Mouse (Mus musculus): ENCODE measurements around the gene Rcsd1. TPM values are rescaled to one million over a fixed set of nuclear protein-coding genes. Genes with fewer than 3 reads are reported as not detected.

The Rcsd1 gene
- polyA plus RNA-seq, 1 experiment = 4.6 TPM

DNA sequence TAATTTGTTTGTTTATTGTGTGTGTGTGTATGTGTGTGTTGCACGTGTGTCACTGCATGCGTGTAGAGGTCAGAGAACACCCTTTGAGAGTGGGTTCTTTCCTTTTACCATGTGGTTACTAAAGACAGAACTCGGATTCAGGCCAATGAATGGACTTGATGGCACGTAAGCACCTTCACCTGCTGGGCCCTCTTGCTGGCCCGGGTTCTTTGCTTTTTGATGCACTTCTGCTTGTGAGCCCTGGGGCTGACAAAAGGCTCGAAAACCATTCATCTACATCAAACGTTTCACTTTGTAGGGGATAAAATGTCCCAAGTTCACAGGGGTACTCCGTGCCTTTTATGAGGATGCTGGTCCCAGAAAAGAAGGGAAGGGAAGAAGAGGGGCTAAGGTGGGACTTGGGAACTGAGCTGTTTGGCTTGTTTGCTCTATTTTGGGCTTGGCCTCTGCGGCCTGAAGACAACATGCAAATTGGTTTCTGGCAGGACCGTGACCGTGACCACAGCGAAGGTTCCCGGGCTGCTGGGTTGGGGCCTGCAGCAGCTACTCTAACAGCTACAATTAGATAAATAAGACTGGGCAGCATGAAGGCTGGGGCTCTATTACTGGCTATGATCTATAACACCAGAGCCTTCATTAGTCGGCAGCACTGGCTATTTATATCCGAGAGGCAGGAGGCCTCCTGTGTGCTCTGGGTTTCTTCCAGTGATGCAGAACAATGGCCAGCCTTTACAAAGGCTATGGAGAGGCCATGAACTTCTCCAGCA, 46.9 kb downstream of the Rcsd1 start:
- peaks cover 14% of the 10 kb centered on the region for H3K4me1 ChIP-seq (ENCODE audit: control insufficient read depth, insufficient read depth, low read length)
- H3K27me3 ChIP-seq (ENCODE audit: control insufficient read depth, insufficient read depth, low read length) = no peaks in the 10 kb centered on the region
- 0 out of 2 replicates have a peak overlapping the region, but pooled peaks have one; percentile 65 for H3K27ac ChIP-seq (ENCODE audit: insufficient read depth, low read length)
- 39% methylated on average over 15 of the region's 15 CpGs for WGBS
- TF ChIP-seq CTCF (IDR thresholded peaks at IDR 0.05; ENCODE audit: borderline replicate concordance, insufficient read depth, low read depth, low read length) (no peak), POLR2A (IDR thresholded peaks at IDR 0.05; ENCODE audit: borderline replicate concordance, insufficient read depth, low read length) (no peak)
- no peak overlapping the region for H3K4me3 ChIP-seq (replicated peaks; ENCODE audit: insufficient read depth, low read depth, low read length)
- peak; percentile 33 to 38 for DNase-seq

DNA sequence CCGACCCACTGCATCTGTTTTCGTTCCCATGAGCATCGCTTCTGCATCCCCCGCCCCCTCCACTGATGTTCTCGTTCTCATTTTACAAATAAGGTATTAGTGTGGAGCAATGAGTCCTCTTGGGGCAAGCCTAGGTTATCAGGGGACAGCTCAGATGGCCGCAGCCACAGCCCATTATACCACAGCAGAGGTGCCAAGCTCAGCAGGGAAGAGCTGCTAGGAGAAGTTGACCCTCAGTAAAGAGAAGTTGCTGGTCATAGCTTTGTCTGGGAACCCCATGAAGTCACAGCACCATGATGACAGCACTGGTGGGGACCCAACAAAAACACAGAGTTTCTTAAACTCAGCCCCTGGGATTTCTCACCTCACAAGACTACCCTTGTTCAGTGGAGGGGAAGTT, 47.8 kb downstream of the Rcsd1 start:
- TF ChIP-seq CTCF (IDR thresholded peaks at IDR 0.05; ENCODE audit: borderline replicate concordance, insufficient read depth, low read depth, low read length) (no peak), POLR2A (IDR thresholded peaks at IDR 0.05; ENCODE audit: borderline replicate concordance, insufficient read depth, low read length) (no peak)
- Histone ChIP-seq H3K4me3 (replicated peaks; ENCODE audit: insufficient read depth, low read depth, low read length) (no peak overlapping the region), H3K27me3 (ENCODE audit: control insufficient read depth, insufficient read depth, low read length) (no peaks in the 10 kb centered on the region), H3K4me1 (ENCODE audit: control insufficient read depth, insufficient read depth, low read length) (peaks cover 14% of the 10 kb centered on the region), H3K27ac (ENCODE audit: insufficient read depth, low read length) (no peak overlapping the region)
- no peak for DNase-seq
- 88% methylated on average over 6 of the region's 6 CpGs for WGBS

GRCm38 (mm10) chr1:165661191-165661590, 48.4 kb downstream of the Rcsd1 start:
- WGBS = 64% methylated on average over 3 of the region's 3 CpGs
- H3K4me1 ChIP-seq (ENCODE audit: control insufficient read depth, insufficient read depth, low read length) = peaks cover 14% of the 10 kb centered on the region
- H3K4me3 ChIP-seq (replicated peaks; ENCODE audit: insufficient read depth, low read depth, low read length) = no peak overlapping the region
- no peaks in the 10 kb centered on the region for H3K27me3 ChIP-seq (ENCODE audit: control insufficient read depth, insufficient read depth, low read length)
- H3K27ac ChIP-seq (ENCODE audit: insufficient read depth, low read length) = no peak overlapping the region
- no peak for DNase-seq
- TF ChIP-seq POLR2A (IDR thresholded peaks at IDR 0.05; ENCODE audit: borderline replicate concordance, insufficient read depth, low read length) (no peak), CTCF (IDR thresholded peaks at IDR 0.05; ENCODE audit: borderline replicate concordance, insufficient read depth, low read depth, low read length) (0 out of 2 replicates have a peak, but pooled peaks have one; percentile 5)

GRCm38 (mm10) chr1:165660774-165661173, 48.8 kb downstream of the Rcsd1 start:
- TF ChIP-seq POLR2A (IDR thresholded peaks at IDR 0.05; ENCODE audit: borderline replicate concordance, insufficient read depth, low read length) (no peak), CTCF (IDR thresholded peaks at IDR 0.05; ENCODE audit: borderline replicate concordance, insufficient read depth, low read depth, low read length) (peak; percentile 60; the same call in 1 of the 2 replicates)
- 12% methylated on average over 4 of the region's 4 CpGs for WGBS

GRCm38 (mm10) chr1:165658602-165659001, 51.0 kb downstream of the Rcsd1 start:
- TF ChIP-seq POLR2A (IDR thresholded peaks at IDR 0.05; ENCODE audit: borderline replicate concordance, insufficient read depth, low read length) = no peak
- peak; percentile 83 for TF ChIP-seq CTCF (IDR thresholded peaks at IDR 0.05; ENCODE audit: borderline replicate concordance, insufficient read depth, low read depth, low read length)

More at GRCm38 (mm10) chr1:165660774-165661173, 48.8 kb downstream of the Rcsd1 start:
- peak; percentile 49 to 52 for DNase-seq
- Histone ChIP-seq H3K4me1 (ENCODE audit: control insufficient read depth, insufficient read depth, low read length) (peaks cover 14% of the 10 kb centered on the region), H3K27ac (ENCODE audit: insufficient read depth, low read length) (no peak overlapping the region), H3K27me3 (ENCODE audit: control insufficient read depth, insufficient read depth, low read length) (no peaks in the 10 kb centered on the region), H3K4me3 (replicated peaks; ENCODE audit: insufficient read depth, low read depth, low read length) (no peak overlapping the region)

DNA sequence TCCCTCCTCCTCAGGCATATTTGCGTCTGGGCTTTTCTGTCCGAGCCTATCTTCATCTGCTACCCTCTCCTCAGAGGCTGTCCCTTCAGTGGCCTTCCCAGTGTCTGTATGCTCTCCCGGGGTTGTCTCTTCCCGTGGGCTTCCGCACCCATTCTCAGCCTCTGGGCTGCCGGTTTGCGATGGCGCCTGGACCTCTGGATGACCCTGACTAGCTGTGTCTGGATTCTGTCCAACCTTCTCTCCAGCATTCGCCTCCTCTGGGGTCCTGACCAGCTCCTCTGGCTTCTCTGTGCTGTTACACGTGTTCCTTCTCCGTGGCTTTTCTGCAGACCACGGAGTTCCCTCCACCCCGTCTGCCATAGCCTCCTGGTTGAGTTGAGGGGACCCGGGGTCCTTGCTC, 54.1 kb downstream of the Rcsd1 start:
- Histone ChIP-seq H3K27ac (ENCODE audit: insufficient read depth, low read length) (no peak overlapping the region), H3K4me1 (ENCODE audit: control insufficient read depth, insufficient read depth, low read length) (no peaks in the 10 kb centered on the region), H3K27me3 (ENCODE audit: control insufficient read depth, insufficient read depth, low read length) (no peaks in the 10 kb centered on the region), H3K4me3 (replicated peaks; ENCODE audit: insufficient read depth, low read depth, low read length) (no peak overlapping the region)
- WGBS = 73% methylated on average over 14 of the region's 14 CpGs
- TF ChIP-seq POLR2A (IDR thresholded peaks at IDR 0.05; ENCODE audit: borderline replicate concordance, insufficient read depth, low read length) (no peak), CTCF (IDR thresholded peaks at IDR 0.05; ENCODE audit: borderline replicate concordance, insufficient read depth, low read depth, low read length) (no peak)
- no peak for DNase-seq

More at GRCm38 (mm10) chr1:165658602-165659001, 51.0 kb downstream of the Rcsd1 start:
- Histone ChIP-seq H3K4me3 (replicated peaks; ENCODE audit: insufficient read depth, low read depth, low read length) (no peak overlapping the region), H3K27me3 (ENCODE audit: control insufficient read depth, insufficient read depth, low read length) (no peaks in the 10 kb centered on the region), H3K4me1 (ENCODE audit: control insufficient read depth, insufficient read depth, low read length) (peaks cover 13% of the 10 kb centered on the region), H3K27ac (ENCODE audit: insufficient read depth, low read length) (no peak overlapping the region)
- 26% methylated on average over 5 of the region's 5 CpGs for WGBS
- peak; percentile 73 to 78 for DNase-seq

GRCm38 (mm10) chr1:165655022-165655421, 54.5 kb downstream of the Rcsd1 start:
- no peak overlapping the region for H3K27ac ChIP-seq (ENCODE audit: insufficient read depth, low read length)
- 76% methylated on average over 6 of the region's 6 CpGs for WGBS
- no peaks in the 10 kb centered on the region for H3K4me1 ChIP-seq (ENCODE audit: control insufficient read depth, insufficient read depth, low read length)
- no peaks in the 10 kb centered on the region for H3K27me3 ChIP-seq (ENCODE audit: control insufficient read depth, insufficient read depth, low read length)
- DNase-seq = no peak
- H3K4me3 ChIP-seq (replicated peaks; ENCODE audit: insufficient read depth, low read depth, low read length) = no peak overlapping the region
- TF ChIP-seq CTCF (IDR thresholded peaks at IDR 0.05; ENCODE audit: borderline replicate concordance, insufficient read depth, low read depth, low read length) (no peak; the same call in 1 of the 2 replicates), POLR2A (IDR thresholded peaks at IDR 0.05; ENCODE audit: borderline replicate concordance, insufficient read depth, low read length) (no peak)

Data from cerebellum, adult 2 months (tissue).